Mouse (Mus musculus) cerebellum, postnatal 10 days (tissue): Measurements from ENCODE around the gene Lat.

Source experiments
- DNase-seq, 2 experiments: peaks; one replicate each; pipeline ENCODE4 v3.0.0; 2021; ENCODE audit warnings: mixed read lengths in 2 of 2

Gene Lat

GRCm38 (mm10) chr7:126363038-126363437 lies 6.3 kb downstream of the Lat start:
- DNase-seq = no peak

- DNase-seq = no peak
Observed at GRCm38 (mm10) chr7:126359049-126359448, 10.3 kb downstream of the Lat start.

DNA sequence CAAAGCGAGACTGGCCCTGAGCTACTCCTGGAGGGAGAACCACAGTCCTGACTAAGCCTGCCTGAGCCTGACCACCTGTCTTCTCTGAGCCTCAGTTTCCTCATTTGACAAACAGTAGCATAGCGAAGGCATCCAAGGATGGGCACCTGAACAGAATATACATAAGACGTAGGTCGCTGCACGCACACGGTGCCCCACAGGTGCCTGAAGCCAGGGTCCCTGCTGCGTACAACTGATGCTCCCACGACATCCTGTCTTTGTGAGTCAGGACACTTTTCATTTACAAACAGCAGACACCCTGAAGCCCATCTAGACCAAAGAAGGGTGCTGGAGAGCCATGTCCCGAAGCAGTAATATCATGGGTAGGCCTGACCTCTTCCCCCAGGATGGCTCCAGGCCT lies 11.0 kb downstream of the Lat start:
- DNase-seq = no peak

GRCm38 (mm10) chr7:126357838-126358237 lies 11.5 kb downstream of the Lat start:
- no peak for DNase-seq

- no peak for DNase-seq
Observed at GRCm38 (mm10) chr7:126356793-126357591, 12.4 kb downstream of the Lat start.

DNA sequence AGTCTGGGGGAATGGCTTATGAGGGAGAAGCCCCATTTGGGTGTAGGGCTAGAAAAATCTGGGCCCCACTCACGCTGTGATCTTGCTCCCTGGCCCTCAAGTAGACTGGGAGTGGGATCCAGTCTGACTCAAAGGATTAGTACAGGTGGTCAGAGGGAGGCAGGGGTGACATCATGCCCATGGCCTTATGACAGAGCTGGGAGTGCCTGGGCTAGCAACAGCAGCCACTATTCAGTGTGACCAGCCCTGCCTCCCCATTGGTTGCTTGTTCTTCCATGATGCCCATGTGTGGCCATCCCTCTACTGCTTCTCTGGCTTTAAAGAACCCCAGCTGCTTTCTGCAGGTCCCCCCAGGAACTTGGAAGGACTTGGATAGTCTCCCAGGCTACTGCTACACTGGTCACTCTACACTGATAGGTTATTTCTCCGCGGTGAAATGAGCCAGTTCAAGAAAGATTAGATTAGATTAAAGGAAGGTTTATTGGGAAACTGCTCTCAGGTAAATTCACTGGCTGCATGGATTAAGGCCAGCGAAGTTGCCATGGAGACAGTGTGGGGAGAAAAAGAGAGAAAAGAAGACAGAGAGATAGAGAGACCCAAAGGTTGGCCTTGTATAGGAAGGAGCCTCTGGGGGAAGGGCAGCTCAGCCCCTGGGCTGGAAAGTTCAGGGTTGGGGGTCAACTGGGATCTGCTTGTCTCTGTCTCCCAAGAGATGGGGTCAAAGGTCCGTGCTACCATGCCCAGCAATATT lies 13.3 kb downstream of the Lat start:
- DNase-seq = no peak

DNA sequence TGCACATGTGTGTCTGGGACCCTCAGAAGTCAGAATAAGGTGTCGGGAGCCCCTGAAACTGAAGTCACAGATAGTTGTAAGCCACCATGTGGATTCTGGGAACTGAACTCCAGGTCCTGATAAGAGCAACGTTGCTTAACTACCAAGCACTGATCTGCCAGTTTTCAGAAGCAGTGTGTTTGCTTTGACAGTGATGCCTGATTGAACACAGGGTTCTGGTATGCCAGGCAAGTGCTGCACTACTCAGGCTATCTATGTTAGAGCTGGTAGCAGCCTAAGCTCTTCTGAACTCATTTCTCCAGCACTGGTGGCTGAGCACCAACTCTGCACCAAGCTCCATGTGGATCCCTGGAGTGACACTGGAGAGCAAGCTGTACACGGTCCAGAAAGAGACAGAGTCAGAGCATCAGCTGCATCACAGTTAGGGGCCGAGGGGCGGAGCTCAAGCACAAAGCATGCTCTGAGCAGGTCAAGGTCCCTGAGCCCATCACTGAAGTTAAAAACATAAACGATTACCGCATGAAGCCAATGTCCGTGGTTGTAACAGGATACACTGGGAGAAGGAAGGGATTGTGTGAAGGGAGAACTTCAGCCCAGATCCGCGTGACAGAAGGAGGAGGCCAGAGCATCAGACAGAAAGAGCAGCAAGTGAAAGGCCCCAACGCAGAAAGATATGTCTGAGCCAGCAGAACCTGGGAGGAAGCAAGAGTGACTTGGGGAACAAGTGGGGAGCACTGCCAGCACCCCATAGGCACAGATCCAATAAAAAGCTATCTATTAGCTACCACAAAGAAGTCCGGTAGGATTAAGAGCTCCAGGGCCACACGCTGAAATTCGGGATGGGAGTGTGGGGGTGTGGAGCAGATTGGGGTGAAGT lies 14.4 kb downstream of the Lat start:
- no peak for DNase-seq

- DNase-seq = no peak
Observed at GRCm38 (mm10) chr7:126353994-126354365, 15.4 kb downstream of the Lat start.

DNA sequence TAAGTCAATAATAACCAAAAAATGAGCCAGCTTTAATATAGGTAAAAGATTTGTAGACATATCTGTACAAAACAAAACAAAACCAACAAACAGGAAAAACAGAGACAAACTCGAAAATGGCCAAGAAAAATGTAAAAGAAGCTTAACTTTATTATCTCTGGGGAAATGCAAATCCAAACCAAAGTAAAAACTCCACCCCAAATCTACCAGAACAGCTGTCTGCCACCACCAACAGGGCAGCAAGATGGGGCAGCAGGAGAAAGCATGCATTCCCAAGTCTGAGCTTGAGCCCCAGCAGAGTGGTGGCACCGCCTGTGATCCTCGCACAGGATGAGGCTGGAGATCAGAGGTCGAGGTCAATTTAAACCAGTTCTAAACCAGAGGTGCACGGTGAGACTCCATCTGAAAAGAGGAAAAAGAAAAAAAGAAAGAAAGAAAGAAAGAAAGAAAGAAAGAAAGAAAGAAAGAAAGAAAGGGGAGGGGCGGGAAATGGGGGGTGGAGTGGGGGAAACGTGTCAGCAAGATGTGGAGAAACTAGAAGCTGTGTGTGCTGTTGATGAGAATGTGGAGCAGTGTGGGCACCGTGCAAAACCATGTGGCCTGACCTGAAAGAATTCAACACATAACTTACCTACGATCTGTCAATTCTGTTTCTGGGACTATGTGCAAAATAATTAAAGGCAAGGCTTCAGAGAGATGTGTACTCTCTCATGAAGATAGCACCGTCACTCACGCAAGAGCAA lies 15.9 kb downstream of the Lat start:
- DNase-seq = no peak

- no peak for DNase-seq
Observed at GRCm38 (mm10) chr7:126351419-126351951, 17.9 kb downstream of the Lat start.

DNA sequence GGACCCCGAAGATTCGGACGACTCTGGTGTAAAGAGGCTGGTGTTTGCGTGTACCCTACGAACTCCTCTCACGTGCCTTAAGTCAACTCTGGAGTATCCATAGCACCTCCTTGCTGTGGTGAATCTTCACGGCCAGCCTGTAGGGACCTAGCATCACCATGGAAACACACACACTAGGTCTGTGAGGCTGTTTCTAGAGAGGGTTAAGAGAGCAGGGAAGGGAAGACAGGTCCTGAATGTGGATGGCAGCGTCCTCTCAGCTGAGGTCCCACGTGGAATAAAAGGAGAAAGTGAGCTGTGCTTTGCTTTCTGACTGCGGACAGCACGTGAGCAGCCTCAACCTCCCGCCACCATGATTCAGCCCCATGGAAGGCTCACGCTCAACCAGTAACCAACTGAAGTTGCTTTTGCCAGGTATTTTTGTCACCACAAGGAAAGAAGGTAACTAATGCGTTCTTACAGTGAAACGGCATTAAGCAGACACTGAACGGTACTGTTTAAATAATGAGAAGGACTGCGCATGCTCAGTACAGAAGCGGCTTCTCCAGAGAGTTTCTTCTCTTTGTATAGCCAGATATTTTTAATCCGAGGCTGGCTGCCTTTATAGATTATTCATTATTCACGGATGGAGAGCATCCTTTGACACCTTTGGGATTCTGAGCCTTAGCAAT lies 18.5 kb downstream of the Lat start:
- no peak for DNase-seq

DNA sequence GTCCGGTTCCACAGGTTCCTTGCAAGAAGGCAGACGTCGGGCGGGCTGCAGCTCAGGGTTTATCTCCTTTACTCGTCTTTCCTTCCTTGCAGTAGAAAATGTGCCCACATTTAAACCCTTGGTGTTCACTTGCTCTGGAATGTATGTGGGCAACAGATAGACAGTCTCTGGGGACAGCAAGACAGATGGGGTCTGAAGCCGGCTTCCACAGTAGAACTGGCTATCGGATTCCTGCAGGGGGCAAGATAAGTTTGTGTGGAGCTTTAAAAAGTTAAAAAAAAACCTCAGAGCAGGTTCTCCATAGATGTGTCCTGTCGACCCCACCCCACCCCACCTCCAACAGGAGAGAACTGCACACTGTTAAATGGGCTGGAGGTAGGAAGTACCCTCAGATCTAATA lies 21.1 kb downstream of the Lat start:
- DNase-seq = no peak

- DNase-seq = no peak
Observed at GRCm38 (mm10) chr7:126347098-126347497, 22.3 kb downstream of the Lat start.

GRCm38 (mm10) chr7:126345969-126346368 lies 23.4 kb downstream of the Lat start:
- no peak for DNase-seq

- DNase-seq = no peak
Observed at GRCm38 (mm10) chr7:126345557-126345956, 23.8 kb downstream of the Lat start.

- DNase-seq = no peak
Observed at GRCm38 (mm10) chr7:126340896-126341295, 28.5 kb downstream of the Lat start.

DNA sequence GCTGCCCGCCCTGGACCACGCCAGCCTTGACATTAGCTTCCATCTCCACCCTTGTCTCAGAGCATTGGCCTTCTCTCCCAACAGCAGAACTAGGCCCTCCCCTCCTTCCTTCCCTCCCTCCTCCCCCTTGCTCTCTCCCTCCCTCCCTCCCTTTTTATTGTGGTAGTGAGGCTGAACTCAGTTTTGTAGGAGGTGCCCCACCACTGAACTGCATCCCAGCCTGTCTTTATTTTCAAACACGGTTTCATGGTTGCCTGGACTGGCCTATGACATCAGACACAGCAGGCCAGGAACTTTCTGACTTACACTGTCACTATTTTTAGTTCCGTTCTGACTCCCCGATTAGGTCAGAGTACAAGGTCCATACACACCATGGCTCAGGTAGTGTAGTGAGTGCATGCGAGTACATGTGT lies 29.2 kb downstream of the Lat start:
- DNase-seq = no peak

DNA sequence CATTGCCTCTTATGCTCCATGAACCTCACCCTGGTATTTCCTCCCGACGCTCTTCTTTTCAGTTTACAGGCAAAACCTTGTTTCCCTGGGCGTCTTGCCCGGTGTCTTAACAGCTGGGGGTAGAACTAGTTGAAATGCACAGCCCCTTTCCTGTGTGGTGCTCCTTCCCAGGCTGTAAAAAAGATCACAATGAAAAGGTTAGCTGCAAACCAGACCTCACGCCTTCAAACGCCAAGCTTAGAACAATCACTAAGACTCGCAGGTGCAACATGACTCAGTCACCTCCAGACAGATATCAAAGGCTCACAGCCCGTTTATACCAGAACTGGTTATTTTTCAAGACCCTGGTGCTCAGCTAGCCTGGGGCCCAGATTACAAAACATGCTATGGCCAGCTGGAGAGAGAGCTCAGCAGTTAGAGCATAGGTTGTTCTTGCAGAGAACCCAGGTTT lies 29.8 kb downstream of the Lat start:
- peak in 1 of 2 experiments; percentile 16 for DNase-seq

- DNase-seq = no peak
Observed at GRCm38 (mm10) chr7:126338906-126339305, 30.5 kb downstream of the Lat start.

DNA sequence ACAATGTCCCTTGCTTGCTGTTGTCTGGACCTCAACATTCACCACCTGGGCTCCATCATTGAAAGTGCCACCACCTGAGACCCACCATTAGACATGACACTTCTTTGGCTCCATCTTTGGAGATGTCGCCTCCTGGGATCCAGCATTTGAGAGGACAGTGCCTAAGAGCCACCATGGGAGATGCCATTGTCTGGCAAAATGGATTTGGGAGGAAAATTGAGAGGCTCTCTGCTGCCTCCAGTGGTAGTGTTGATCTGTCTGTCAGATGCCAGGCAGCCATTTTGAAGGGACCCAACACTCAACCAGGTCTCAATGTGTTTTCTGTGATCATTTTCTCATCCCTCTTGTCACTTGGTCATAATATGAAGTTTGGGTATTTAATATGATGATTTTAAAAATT lies 33.8 kb downstream of the Lat start:
- DNase-seq = peak; percentile 30 to 46

GRCm38 (mm10) chr7:126332691-126333090 lies 36.7 kb downstream of the Lat start:
- DNase-seq = no peak

- DNase-seq = no peak
Observed at GRCm38 (mm10) chr7:126330693-126331092, 38.7 kb downstream of the Lat start.
